Mouse (Mus musculus) forebrain, embryonic 12.5 days (tissue): Measurements from ENCODE around the gene Vps26a. TPM values are rescaled to one million over a fixed set of nuclear protein-coding genes. Genes with fewer than 3 reads are reported as not detected.

Experiments
- ATAC-seq: fragments of 200-750 bp; cut with Nextera tagmentation; 2 replicates; pipeline ENCODE4 v1.8.0; 2017; ENCODE audit warnings: moderate TSS enrichment; ENCODE audit not compliant: low FRiP score
- H3K27ac ChIP-seq: fragments of 300-500 bp; sonication (generic); 2 replicates; pipeline ENCODE4 v1.5.1; 2016; ENCODE audit warnings: mild to moderate bottlenecking
- H3K27me3 ChIP-seq: fragments of 300-500 bp; sonication (generic); 2 replicates; pipeline ENCODE4 v1.6.1; 2016; ENCODE audit warnings: mild to moderate bottlenecking
- H3K36me3 ChIP-seq: fragments of 300-500 bp; sonication (generic); replicated peaks from 2 replicates; pipeline ENCODE4 v1.6.1; 2016; ENCODE audit warnings: mild to moderate bottlenecking
- H3K4me1 ChIP-seq: fragments of 300-500 bp; sonication (generic); 2 replicates; pipeline ENCODE4 v1.6.1; 2016
- H3K4me2 ChIP-seq: fragments of 300-500 bp; sonication (generic); 2 replicates; pipeline ENCODE4 v1.6.1; 2016; ENCODE audit warnings: mild to moderate bottlenecking, moderate library complexity
- H3K4me3 ChIP-seq: fragments of 300-500 bp; sonication (generic); replicated peaks from 2 replicates; pipeline ENCODE4 v1.5.1; 2016; ENCODE audit warnings: mild to moderate bottlenecking
- H3K9ac ChIP-seq: fragments of 300-500 bp; sonication (generic); 2 replicates; pipeline ENCODE4 v1.6.1; 2016; ENCODE audit warnings: mild to moderate bottlenecking
- H3K9me3 ChIP-seq: fragments of 300-500 bp; sonication (generic); 2 replicates; pipeline ENCODE4 v1.6.1; 2016
- WGBS: fragments of 180-500 bp; shearing (Covaris S2); methylation state at CpG from one replicate; pipeline ENCODE4 v1.1.7; 2016; 5-methylcytosine and 5-hydroxymethylcytosine counted together
- polyA plus RNA-seq: library from polyadenylated mRNA; unstranded; fragments of >200 nt; fragmentation: Nextera tagmentation; extraction: Ambion mirVana; gene quantifications from 2 replicates; pipeline ENCODE4 v1.2.1, GENCODE M21; 2016

Vps26a gene
- polyA plus RNA-seq, 1 experiment from 2014 or later, result 89.7 TPM

GRCm38 (mm10) chr10:62425081-62425871, 61.3 kb downstream of the Vps26a start:
- H3K9me3 ChIP-seq, result no peaks in the 10 kb centered on the region
- H3K4me3 ChIP-seq, result no peak overlapping the region
- H3K27ac ChIP-seq, result no peak overlapping the region
- no peak overlapping the region for H3K9ac ChIP-seq
- no peak overlapping the region for H3K4me2 ChIP-seq
- H3K27me3 ChIP-seq, result no peaks in the 10 kb centered on the region; the same call in 1 of the 2 replicates
- peaks cover 27% of the 10 kb centered on the region for H3K36me3 ChIP-seq
- ATAC-seq, result no peak
- H3K4me1 ChIP-seq, result 0 out of 2 replicates have a peak, but pooled peaks cover 5% of the 10 kb centered on the region
- 52% methylated on average over 9 of the region's 9 CpGs for WGBS

DNA sequence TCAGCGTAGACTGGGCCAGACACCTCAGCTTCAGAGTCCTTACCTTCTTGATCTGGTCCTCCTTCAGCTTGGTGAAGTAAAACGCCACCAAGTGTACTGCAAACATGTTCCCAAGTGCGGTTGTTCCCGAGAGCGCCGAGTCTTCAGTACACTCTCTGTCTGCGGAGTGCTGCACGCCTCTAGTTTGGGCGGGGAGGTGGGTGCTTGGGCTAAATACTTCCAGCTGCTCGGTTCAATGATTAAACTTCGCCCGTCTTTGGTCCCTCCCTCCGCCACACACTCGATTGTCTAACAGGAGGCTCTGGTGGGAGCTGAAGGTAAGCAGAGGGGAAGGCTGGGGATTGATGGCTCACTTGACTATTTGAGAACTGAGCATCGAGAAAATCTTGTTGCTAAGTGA, 64.3 kb downstream of the Vps26a start, which contains the start of gene Hkdc1:
Gene Hkdc1, minus strand, starts transcription at position 237 of the 400 bp plus-strand sequence.
- no peaks in the 10 kb centered on the region for H3K36me3 ChIP-seq
- 0 out of 2 replicates have a peak, but pooled peaks cover 5% of the 10 kb centered on the region for H3K4me1 ChIP-seq
- no peak within 1 kb of the TSS for H3K27ac ChIP-seq
- H3K4me3 ChIP-seq, result no peak within 1 kb of the TSS
- no peak within 1 kb of the TSS for H3K9ac ChIP-seq
- H3K27me3 ChIP-seq, result no peaks in the 10 kb centered on the region; the same call in 1 of the 2 replicates
- 63% methylated on average over 15 of the region's 15 CpGs for WGBS
- no peaks in the 10 kb centered on the region for H3K9me3 ChIP-seq
- ATAC-seq, result no peak
- H3K4me2 ChIP-seq, result no peak within 1 kb of the TSS

- H3K9ac ChIP-seq, result no peak overlapping the region
- no peak overlapping the region for H3K27ac ChIP-seq
- H3K36me3 ChIP-seq, result no peaks in the 10 kb centered on the region
- no peaks in the 10 kb centered on the region; the same call in 1 of the 2 replicates for H3K27me3 ChIP-seq
- 93% methylated on average over 3 of the region's 3 CpGs for WGBS
- no peak overlapping the region for H3K4me2 ChIP-seq
- H3K9me3 ChIP-seq, result no peaks in the 10 kb centered on the region
- no peak overlapping the region for H3K4me3 ChIP-seq
- ATAC-seq, result no peak
- 0 out of 2 replicates have a peak, but pooled peaks cover 5% of the 10 kb centered on the region for H3K4me1 ChIP-seq
These were observed 65.5 kb downstream of the Vps26a start for GRCm38 (mm10) chr10:62421127-62421526.

DNA sequence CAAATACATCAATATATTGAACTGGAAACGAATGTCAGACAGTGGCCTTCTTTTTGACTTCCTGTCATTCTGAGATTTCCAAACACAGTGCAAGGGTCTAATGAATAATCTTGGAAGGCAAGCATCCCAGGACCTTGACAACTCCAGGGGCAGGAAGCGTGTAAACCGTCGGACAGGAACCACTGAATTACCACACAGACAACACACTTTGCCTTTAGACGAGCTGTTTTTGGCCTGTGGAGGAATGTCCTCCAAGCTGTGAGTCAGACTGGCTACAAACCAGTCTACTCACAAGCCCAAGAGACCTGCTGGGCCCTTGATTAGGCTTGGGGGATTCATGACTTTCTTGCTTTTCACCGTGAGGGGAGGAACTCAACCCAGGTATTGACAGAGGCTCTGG, 66.2 kb downstream of the Vps26a start:
- no peak overlapping the region for H3K27ac ChIP-seq
- no peak overlapping the region for H3K4me2 ChIP-seq
- no peaks in the 10 kb centered on the region; the same call in 1 of the 2 replicates for H3K27me3 ChIP-seq
- 0 out of 2 replicates have a peak, but pooled peaks cover 3% of the 10 kb centered on the region for H3K4me1 ChIP-seq
- H3K4me3 ChIP-seq, result no peak overlapping the region
- H3K36me3 ChIP-seq, result no peaks in the 10 kb centered on the region
- no peak for ATAC-seq
- H3K9me3 ChIP-seq, result no peaks in the 10 kb centered on the region
- WGBS, result 77% methylated on average over 6 of the region's 6 CpGs
- no peak overlapping the region for H3K9ac ChIP-seq

DNA sequence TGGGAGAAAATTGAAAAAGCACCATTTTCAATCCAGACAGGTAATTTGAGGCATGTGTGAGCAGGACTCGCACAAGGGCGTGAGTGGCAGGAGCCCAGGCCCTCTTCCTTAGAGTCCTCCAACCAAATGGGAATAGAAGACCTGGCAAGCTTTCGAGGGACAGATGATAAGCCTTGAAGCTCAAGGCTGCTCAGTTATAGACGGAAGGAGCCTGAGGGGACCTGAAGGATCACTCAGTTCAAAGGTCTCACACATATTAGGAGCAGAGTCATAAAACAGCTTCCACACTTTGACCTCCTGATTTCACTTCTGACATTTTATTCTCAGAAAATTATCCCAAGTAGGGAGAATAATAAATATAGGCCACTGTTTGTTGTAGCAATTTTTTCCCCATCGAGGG, 67.2 kb downstream of the Vps26a start:
- Histone ChIP-seq H3K27ac (no peak overlapping the region), H3K9ac (no peak overlapping the region), H3K4me3 (no peak overlapping the region), H3K9me3 (no peaks in the 10 kb centered on the region), H3K36me3 (no peaks in the 10 kb centered on the region), H3K4me2 (no peak overlapping the region), H3K4me1 (no peaks in the 10 kb centered on the region), H3K27me3 (no peaks in the 10 kb centered on the region; the same call in 1 of the 2 replicates)
- ATAC-seq, result no peak
- WGBS, result 85% methylated on average over 5 of the region's 5 CpGs

GRCm38 (mm10) chr10:62418831-62419356, 67.7 kb downstream of the Vps26a start:
- no peaks in the 10 kb centered on the region; the same call in 1 of the 2 replicates for H3K27me3 ChIP-seq

DNA sequence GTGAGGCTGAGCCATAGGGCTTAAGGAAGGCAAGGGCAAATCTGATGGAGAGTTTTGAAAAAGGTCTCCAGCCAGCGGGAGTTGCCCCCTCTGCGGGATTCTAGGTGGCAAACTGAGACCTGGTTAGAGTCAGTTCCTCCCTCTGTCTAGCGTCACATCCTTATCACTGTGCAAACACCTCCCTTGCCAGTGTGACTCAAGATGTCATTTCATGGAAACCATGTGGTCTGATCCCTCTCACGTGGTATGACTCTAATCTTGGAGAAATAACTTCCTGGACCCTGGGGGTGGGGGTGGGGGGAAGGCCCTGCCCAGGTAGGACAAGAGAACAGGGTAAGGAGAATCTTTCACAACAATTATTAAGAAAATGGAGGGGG, 73.0 kb downstream of the Vps26a start:
- no peak overlapping the region for H3K27ac ChIP-seq
- no peaks in the 10 kb centered on the region; the same call in 1 of the 2 replicates for H3K27me3 ChIP-seq
- no peak overlapping the region for H3K4me3 ChIP-seq
- 58% methylated on average over 4 of the region's 4 CpGs for WGBS
- H3K36me3 ChIP-seq, result no peaks in the 10 kb centered on the region
- H3K9ac ChIP-seq, result no peak overlapping the region
- no peak for ATAC-seq
- no peaks in the 10 kb centered on the region for H3K9me3 ChIP-seq
- H3K4me2 ChIP-seq, result no peak overlapping the region
- no peaks in the 10 kb centered on the region; the same call in 1 of the 2 replicates for H3K4me1 ChIP-seq

More at GRCm38 (mm10) chr10:62418831-62419356, 67.7 kb downstream of the Vps26a start:
- no peaks in the 10 kb centered on the region for H3K4me1 ChIP-seq
- no peak overlapping the region for H3K9ac ChIP-seq
- no peak overlapping the region for H3K27ac ChIP-seq
- no peak overlapping the region for H3K4me3 ChIP-seq
- no peak for ATAC-seq
- H3K9me3 ChIP-seq, result no peaks in the 10 kb centered on the region
- H3K36me3 ChIP-seq, result no peaks in the 10 kb centered on the region
- 53% methylated on average over 7 of the region's 7 CpGs for WGBS
- no peak overlapping the region for H3K4me2 ChIP-seq

DNA sequence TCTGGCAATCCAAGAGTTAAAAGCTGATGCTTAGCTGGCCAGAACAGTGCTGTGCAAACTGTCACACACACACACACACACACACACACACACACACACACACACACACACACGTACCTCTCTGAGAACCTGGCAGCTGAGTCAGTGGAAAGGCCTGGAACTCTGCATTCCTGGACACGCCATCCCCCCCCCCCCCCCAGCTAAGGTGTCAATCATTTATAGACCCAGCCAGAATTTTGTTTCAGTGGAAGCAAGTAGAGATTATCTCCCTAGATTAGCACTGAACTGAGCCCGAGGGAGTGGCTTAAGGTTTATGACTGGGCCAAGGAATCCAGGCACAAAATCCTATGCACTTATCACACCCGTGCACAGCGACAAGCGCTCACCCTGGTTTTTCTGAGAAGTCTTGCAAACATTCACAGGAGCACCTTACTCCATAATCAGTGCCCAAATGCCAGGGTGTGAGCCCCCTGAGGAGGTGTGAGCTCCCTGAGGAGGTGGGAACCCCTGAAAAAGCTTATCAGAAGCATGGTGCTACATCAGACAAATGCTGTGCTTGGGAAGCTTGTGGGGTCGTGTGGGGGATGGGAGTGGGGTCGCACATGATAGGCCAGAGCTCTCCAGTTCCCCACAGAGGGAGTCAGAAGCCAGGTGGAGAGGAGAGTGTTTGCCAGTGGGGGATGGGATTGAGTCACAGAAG, 73.5 kb downstream of the Vps26a start:
- Histone ChIP-seq H3K4me3 (no peak overlapping the region), H3K4me1 (no peaks in the 10 kb centered on the region; the same call in 1 of the 2 replicates), H3K9ac (no peak overlapping the region), H3K27me3 (no peaks in the 10 kb centered on the region; the same call in 1 of the 2 replicates), H3K36me3 (no peaks in the 10 kb centered on the region), H3K27ac (no peak overlapping the region), H3K4me2 (no peak overlapping the region), H3K9me3 (no peaks in the 10 kb centered on the region)
- 42% methylated on average over 7 of the region's 8 CpGs for WGBS
- no peak for ATAC-seq

- H3K9ac ChIP-seq, result no peak overlapping the region
- no peaks in the 10 kb centered on the region for H3K27me3 ChIP-seq
- no peak overlapping the region for H3K4me2 ChIP-seq
- 69% methylated on average over 19 of the region's 19 CpGs for WGBS
- H3K36me3 ChIP-seq, result no peaks in the 10 kb centered on the region
- no peaks in the 10 kb centered on the region; the same call in 1 of the 2 replicates for H3K4me1 ChIP-seq
- ATAC-seq, result no peak
- no peak overlapping the region for H3K4me3 ChIP-seq
- no peaks in the 10 kb centered on the region for H3K9me3 ChIP-seq
- H3K27ac ChIP-seq, result no peak overlapping the region
These were observed 74.9 kb downstream of the Vps26a start for GRCm38 (mm10) chr10:62411431-62412410.

GRCm38 (mm10) chr10:62410943-62411342, 75.7 kb downstream of the Vps26a start:
- Histone ChIP-seq H3K4me2 (no peak overlapping the region), H3K27ac (no peak overlapping the region), H3K9ac (no peak overlapping the region), H3K4me3 (no peak overlapping the region), H3K27me3 (0 out of 2 replicates have a peak, but pooled peaks cover 3% of the 10 kb centered on the region), H3K9me3 (no peaks in the 10 kb centered on the region), H3K4me1 (no peaks in the 10 kb centered on the region; the same call in 1 of the 2 replicates), H3K36me3 (no peaks in the 10 kb centered on the region)
- peak; percentile 49; the same call in 1 of the 2 replicates for ATAC-seq
- WGBS, result 7% methylated on average over 5 of the region's 5 CpGs
